9 mouse cellular contexts compared by ENCODE assay signal in the genomic region with DNA sequence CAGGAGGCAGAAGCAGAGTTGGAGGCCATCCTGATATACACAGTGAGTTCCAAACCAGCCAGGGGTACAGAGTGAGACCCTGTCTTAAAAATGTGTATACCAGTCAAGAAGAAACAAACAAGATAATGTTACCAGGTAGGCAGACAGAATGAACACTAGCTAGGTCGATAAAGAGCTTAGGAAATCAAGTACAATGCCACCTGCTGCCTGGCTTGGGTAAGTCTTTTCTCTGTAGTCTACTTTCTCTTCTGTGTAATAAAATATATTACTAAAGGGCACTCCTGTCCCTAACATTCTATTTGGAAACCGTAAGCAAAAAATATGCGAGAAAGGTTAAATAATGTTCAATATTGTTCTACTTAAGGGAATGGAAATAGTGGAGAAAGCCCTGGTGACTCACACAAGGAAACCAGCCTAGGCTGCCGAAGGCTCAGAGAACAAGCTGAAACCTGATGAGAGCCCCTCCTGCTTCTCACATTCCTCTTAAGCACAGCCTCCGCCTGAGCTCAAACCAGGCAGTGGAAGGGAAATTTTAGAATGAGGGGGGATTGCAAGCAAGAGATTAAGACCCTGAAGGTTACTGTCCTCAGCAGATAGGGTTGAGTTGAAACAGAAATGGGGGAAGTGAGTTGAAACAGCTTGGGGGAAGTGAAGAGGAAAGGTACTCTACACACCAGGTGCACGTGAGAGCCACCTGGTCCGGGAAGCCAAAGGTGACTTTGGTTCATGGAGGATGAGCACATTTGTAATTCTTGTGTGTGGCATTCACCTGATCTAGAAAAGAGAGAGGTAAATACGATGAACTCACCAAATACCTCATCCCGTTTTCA. TPM values are rescaled to one million over a fixed set of nuclear protein-coding genes. Genes with fewer than 3 reads are reported as not detected.
A peak's percentile ranks its signal among the peaks of the same experiment; 100 is the strongest.
DNase-seq lines count a peak whose midpoint lies in the region; ATAC-seq lines count a peak whose summit lies in the region.
"Had no signal": no experiment of that assay in that cellular context is flagged by ENCODE, and none has a peak within 500 bp of the region (broad histone marks: within the 10 kb centered on the region; RNA-seq: fewer than 3 reads in every experiment).

No protein-coding gene starts in this region.

- DNase-seq in embryo, embryonic 11 days: peak; percentile 28
- DNase-seq in embryo, embryonic 9.5 days (ENCODE audit: extremely low spot score): no peak
- DNase-seq in 3134 (ENCODE audit: extremely low read depth, insufficient read length, low spot score): peak; percentile 23
- DNase-seq in adipocyte (ENCODE audit: low spot score): peak; percentile 16
- DNase-seq in kidney, postnatal 14 days: peak; percentile 33
- DNase-seq in neural tube, embryonic 10.5 days (ENCODE audit: extremely low spot score, low spot score): no peak
- no peak for DNase-seq in frontal cortex, postnatal 10 days (ENCODE audit: low spot score in 2 of 2)

- ATAC-seq in erythroid progenitor cell, adult 5-6 weeks (replicated peaks; ENCODE audit: low FRiP score, poor library complexity, severe bottlenecking): no peak

RNA-seq across cellular contexts. Expression of gene Tacstd2, which starts 4.4 kb away (rescaled TPM):
- 3.6 TPM in 1 of 2 replicates, not detected in the other for total RNA-seq in erythroid progenitor cell, adult 5-6 weeks (2015; ENCODE audit: low replicate concordance)
- total RNA-seq in erythroid progenitor cell, adult 5-6 weeks (2017; ENCODE audit: low replicate concordance): 2.4 TPM in 1 of 2 replicates, not detected in the other
- total RNA-seq: G1E had no signal

RNA-seq across cellular contexts. Expression of gene Il23r, which starts 39.6 kb away (rescaled TPM):
- not detected in 2 replicates for total RNA-seq in erythroid progenitor cell, adult 5-6 weeks (2015; ENCODE audit: low replicate concordance)
- not detected in 2 replicates for total RNA-seq in erythroid progenitor cell, adult 5-6 weeks (2017; ENCODE audit: low replicate concordance)

Comparison
In these comparisons a context has a peak if more than half of its experiments do, and no peak if none do; other contexts are left out.
1. DNase-seq: peak in embryo, embryonic 11 days (single experiment), 3134 (single experiment), adipocyte (single experiment) and kidney, postnatal 14 days (single experiment); none in embryo, embryonic 9.5 days (single experiment), neural tube, embryonic 10.5 days (single experiment) and frontal cortex, postnatal 10 days (0 of 2).